Mouse (Mus musculus) midbrain, embryonic 15.5 days (tissue): ENCODE results near the gene Vmn2r70. TPM values are rescaled to one million over a fixed set of nuclear protein-coding genes. Genes with fewer than 3 reads are reported as not detected.

ENCODE experiments used
- ATAC-seq: fragments of 200-750 bp; cut with Nextera tagmentation; replicated peaks from 2 replicates; pipeline ENCODE4 v1.8.0; 2017; ENCODE audit warnings: moderate TSS enrichment
- H3K27ac ChIP-seq: fragments of 300-500 bp; sonication (generic); 2 replicates; pipeline ENCODE4 v1.5.1; 2015; ENCODE audit warnings: mild to moderate bottlenecking, inconsistent platforms
- H3K27me3 ChIP-seq: fragments of 300-500 bp; sonication (generic); replicated peaks from 2 replicates; pipeline ENCODE4 v1.6.1; 2015; ENCODE audit warnings: inconsistent platforms
- H3K36me3 ChIP-seq: fragments of 300-500 bp; sonication (generic); replicated peaks from 2 replicates; pipeline ENCODE4 v1.6.1; 2015; ENCODE audit warnings: inconsistent platforms
- H3K4me1 ChIP-seq: fragments of 300-500 bp; sonication (generic); 2 replicates; pipeline ENCODE4 v1.6.1; 2015; ENCODE audit warnings: inconsistent platforms
- H3K4me2 ChIP-seq: fragments of 300-500 bp; sonication (generic); 2 replicates; pipeline ENCODE4 v1.6.1; 2015; ENCODE audit warnings: inconsistent platforms, mild to moderate bottlenecking, moderate library complexity
- H3K4me3 ChIP-seq: fragments of 300-500 bp; sonication (generic); 2 replicates; pipeline ENCODE4 v1.5.1; 2015; ENCODE audit warnings: mild to moderate bottlenecking, inconsistent platforms
- H3K9ac ChIP-seq: fragments of 300-500 bp; sonication (generic); 2 replicates; pipeline ENCODE4 v1.6.1; 2015; ENCODE audit warnings: mild to moderate bottlenecking, inconsistent platforms
- H3K9me3 ChIP-seq: fragments of 300-500 bp; sonication (generic); 2 replicates; pipeline ENCODE4 v1.6.1; 2016; ENCODE audit warnings: inconsistent platforms
- WGBS: fragments of 180-500 bp; shearing (Covaris S2); methylation state at CpG from one replicate; pipeline ENCODE4 v1.1.7; 2015; ENCODE audit warnings: mixed read lengths; 5-methylcytosine and 5-hydroxymethylcytosine counted together
- polyA plus RNA-seq: library from polyadenylated mRNA; unstranded; fragments of >200 nt; fragmentation: Nextera tagmentation; extraction: Ambion mirVana; gene quantifications from 2 replicates; pipeline ENCODE4 v1.2.1, GENCODE M21; 2015

Vmn2r70 gene
- not detected in 2 replicates for polyA plus RNA-seq

- Histone ChIP-seq H3K36me3 (no peaks in the 10 kb centered on the region), H3K27ac (no peak within 1 kb of the TSS), H3K27me3 (no peaks in the 10 kb centered on the region), H3K4me3 (no peak within 1 kb of the TSS), H3K4me1 (no peaks in the 10 kb centered on the region), H3K9ac (no peak within 1 kb of the TSS), H3K9me3 (no peaks in the 10 kb centered on the region), H3K4me2 (no peak within 1 kb of the TSS)
- WGBS, result 86% methylated on average over 2 of the region's 2 CpGs
- ATAC-seq, result no peak
Measured at GRCm38 (mm10) chr7:85569092-85569491, at the start of gene Vmn2r70. Gene Vmn2r70 (minus strand): TSS chr7:85569192.

- Histone ChIP-seq H3K4me2 (no peak within 1 kb of the TSS), H3K9me3 (no peaks in the 10 kb centered on the region), H3K9ac (no peak within 1 kb of the TSS), H3K27me3 (no peaks in the 10 kb centered on the region), H3K4me3 (no peak within 1 kb of the TSS), H3K27ac (no peak within 1 kb of the TSS), H3K4me1 (no peaks in the 10 kb centered on the region), H3K36me3 (no peaks in the 10 kb centered on the region)
- WGBS, result 76% methylated on average over 5 of the region's 5 CpGs
- ATAC-seq, result no peak
Measured at GRCm38 (mm10) chr7:85562787-85563186, 6.2 kb downstream of the Vmn2r70 start, which contains the start of gene Vmn2r71. Gene Vmn2r71 (plus strand): TSS chr7:85563087.

GRCm38 (mm10) chr7:85543118-85543517, 25.9 kb downstream of the Vmn2r70 start:
- no peak overlapping the region for H3K9ac ChIP-seq
- no peaks in the 10 kb centered on the region for H3K4me1 ChIP-seq
- H3K27me3 ChIP-seq, result no peaks in the 10 kb centered on the region
- no peak overlapping the region for H3K4me2 ChIP-seq
- H3K9me3 ChIP-seq, result 0 out of 2 replicates have a peak, but pooled peaks cover 10% of the 10 kb centered on the region
- ATAC-seq, result no peak
- WGBS, result 61% methylated on average over 2 of the region's 2 CpGs
- H3K36me3 ChIP-seq, result no peaks in the 10 kb centered on the region
- H3K4me3 ChIP-seq, result no peak overlapping the region
- H3K27ac ChIP-seq, result no peak overlapping the region

- ATAC-seq, result no peak
- Histone ChIP-seq H3K27ac (no peak overlapping the region), H3K4me2 (no peak overlapping the region), H3K9me3 (0 out of 2 replicates have a peak, but pooled peaks cover 10% of the 10 kb centered on the region), H3K4me3 (no peak overlapping the region), H3K4me1 (no peaks in the 10 kb centered on the region), H3K36me3 (no peaks in the 10 kb centered on the region), H3K9ac (no peak overlapping the region), H3K27me3 (no peaks in the 10 kb centered on the region)
- whole genome bisulfite sequencing, result 96% methylated on average over 2 of the region's 2 CpGs
Measured at GRCm38 (mm10) chr7:85542108-85542507, 26.9 kb downstream of the Vmn2r70 start.

Other genes with a start within 250 kb of the Vmn2r70 start
- not detected in 2 replicates for gene Vmn2r69, start 153.3 kb downstream of the Vmn2r70 start, polyA plus RNA-seq
- not detected in 2 replicates for gene Vmn2r71, start 6.1 kb downstream of the Vmn2r70 start, polyA plus RNA-seq
- gene Vmn2r72, start 185.9 kb upstream of the Vmn2r70 start, polyA plus RNA-seq, result not detected in 2 replicates